Mouse (Mus musculus) bone marrow, adult 2 months (tissue): ENCODE measurements around the gene 4933406M09Rik. TPM values are rescaled to one million over a fixed set of nuclear protein-coding genes. Genes with fewer than 3 reads are reported as not detected.

Experiments
- H3K27ac ChIP-seq: fragments of 200-500 bp; 2 replicates; pipeline ENCODE4 v1.5.1; 2012; ENCODE audit warnings: low read depth, mild to moderate bottlenecking, control low read depth, inconsistent platforms, low read length; ENCODE audit not compliant: control insufficient read depth, poor library complexity, insufficient read depth
- H3K4me1 ChIP-seq: fragments of 200-500 bp; 2 replicates; pipeline ENCODE4 v1.6.1; 2011; ENCODE audit warnings: low read length; ENCODE audit not compliant: control insufficient read depth, insufficient read depth
- H3K4me3 ChIP-seq: fragments of 200-500 bp; replicated peaks from 2 replicates; pipeline ENCODE3; 2011; ENCODE audit warnings: mild to moderate bottlenecking, low read depth, low read length, control low read depth; ENCODE audit not compliant: control insufficient read depth
- CTCF ChIP-seq: fragments of 200-500 bp; IDR thresholded peaks from 2 replicates; pipeline ENCODE4 v1.5.1; 2011; ENCODE audit warnings: low read length, control low read depth; ENCODE audit not compliant: control insufficient read depth, insufficient read depth
- POLR2A ChIP-seq: fragments of 200-500 bp; IDR thresholded peaks from 2 replicates; pipeline ENCODE4 v1.6.1; 2011; ENCODE audit warnings: low read depth, mild to moderate bottlenecking, control low read depth, low read length, borderline replicate concordance; ENCODE audit not compliant: control insufficient read depth
- WGBS: fragments of 180-500 bp; shearing (Covaris S2); methylation state at CpG from one replicate; pipeline ENCODE4 v1.1.7; 2018; 5-methylcytosine and 5-hydroxymethylcytosine counted together
- polyA plus RNA-seq: library from polyadenylated mRNA; stranded (reverse); fragments of >200 nt; gene quantifications from 2 replicates; pipeline ENCODE4 v1.2.4, GENCODE M21; 2011; ENCODE audit warnings: low replicate concordance; ENCODE audit not compliant: missing spikeins, insufficient read depth, insufficient read length

Gene 4933406M09Rik
- polyA plus RNA-seq, 1 experiment, result not detected

- TF ChIP-seq CTCF (no peak), POLR2A (no peak)
- H3K27ac ChIP-seq, result peak overlapping the region; percentile 96
- peak overlapping the region; percentile 99 for H3K4me3 ChIP-seq
- 12% methylated on average over 11 of the region's 11 CpGs for WGBS
- H3K4me1 ChIP-seq, result no peaks in the 10 kb centered on the region; the same call in 1 of the 2 replicates
These were observed 28.9 kb downstream of the 4933406M09Rik start for GRCm38 (mm10) chr1:134414501-134415167.

- H3K4me3 ChIP-seq, result peak within 1 kb of the TSS; percentile 99
- H3K4me1 ChIP-seq, result peaks cover under 1% of the 10 kb centered on the region; the same call in 1 of the 2 replicates
- WGBS, result under 1% methylated on average over 75 of the region's 77 CpGs
- peak; percentile 87; the same call in 1 of the 2 replicates for TF ChIP-seq POLR2A
- TF ChIP-seq CTCF, result no peak
- peak within 1 kb of the TSS; percentile 96 for H3K27ac ChIP-seq
These were observed 29.6 kb downstream of the 4933406M09Rik start, which contains the start of gene Adipor1 for GRCm38 (mm10) chr1:134415168-134415831. Adipor1 (plus strand) TSS chr1:134415378.

GRCm38 (mm10) chr1:134418414-134418975 is 32.8 kb downstream of the 4933406M09Rik start:
- Histone ChIP-seq H3K4me3 (no peak overlapping the region), H3K27ac (peak overlapping the region; percentile 53; the same call in 1 of the 2 replicates), H3K4me1 (peaks cover 6% of the 10 kb centered on the region; the same call in 1 of the 2 replicates)
- WGBS, result 40% methylated on average over 2 of the region's 2 CpGs
- TF ChIP-seq CTCF, result no peak
- no peak for TF ChIP-seq POLR2A

GRCm38 (mm10) chr1:134419176-134419575 is 33.4 kb downstream of the 4933406M09Rik start:
- Histone ChIP-seq H3K27ac (peak overlapping the region; percentile 61; the same call in 1 of the 2 replicates), H3K4me3 (peak overlapping the region; percentile 40), H3K4me1 (peaks cover 6% of the 10 kb centered on the region; the same call in 1 of the 2 replicates)
- TF ChIP-seq POLR2A (no peak), CTCF (no peak)
- WGBS, result 3% methylated on average over 1 of the region's 1 CpGs

GRCm38 (mm10) chr1:134419751-134420458 is 34.2 kb downstream of the 4933406M09Rik start:
- H3K4me3 ChIP-seq, result peak overlapping the region; percentile 52

GRCm38 (mm10) chr1:134423911-134424310 is 38.2 kb downstream of the 4933406M09Rik start:
- 66% methylated on average over 10 of the region's 10 CpGs for WGBS
- no peak for TF ChIP-seq CTCF
- TF ChIP-seq POLR2A, result no peak
- Histone ChIP-seq H3K4me3 (no peak overlapping the region), H3K4me1 (peaks cover 6% of the 10 kb centered on the region; the same call in 1 of the 2 replicates), H3K27ac (peak overlapping the region; percentile 50; the same call in 1 of the 2 replicates)

More at GRCm38 (mm10) chr1:134419751-134420458, 34.2 kb downstream of the 4933406M09Rik start:
- peaks cover 6% of the 10 kb centered on the region; the same call in 1 of the 2 replicates for H3K4me1 ChIP-seq
- no peak for TF ChIP-seq CTCF
- TF ChIP-seq POLR2A, result no peak
- 5% methylated on average over 5 of the region's 5 CpGs for WGBS
- peak overlapping the region; percentile 82; the same call in 1 of the 2 replicates for H3K27ac ChIP-seq

GRCm38 (mm10) chr1:134426289-134426688 is 40.5 kb downstream of the 4933406M09Rik start:
- 60% methylated on average over 5 of the region's 5 CpGs for WGBS
- peaks cover 4% of the 10 kb centered on the region; the same call in 1 of the 2 replicates for H3K4me1 ChIP-seq
- no peak overlapping the region for H3K4me3 ChIP-seq
- TF ChIP-seq POLR2A, result no peak
- no peak for TF ChIP-seq CTCF
- no peak overlapping the region for H3K27ac ChIP-seq

GRCm38 (mm10) chr1:134433002-134433401 is 47.3 kb downstream of the 4933406M09Rik start:
- no peak overlapping the region for H3K27ac ChIP-seq
- H3K4me3 ChIP-seq, result no peak overlapping the region
- TF ChIP-seq POLR2A, result no peak
- no peak for TF ChIP-seq CTCF
- no peaks in the 10 kb centered on the region for H3K4me1 ChIP-seq
- 85% methylated on average over 10 of the region's 10 CpGs for WGBS
